Mouse (Mus musculus) spleen, adult 2 months (tissue): ENCODE measurements around the gene Dtd1. TPM values are rescaled to one million over a fixed set of nuclear protein-coding genes. Genes with fewer than 3 reads are reported as not detected.

Experiments
- DNase-seq, 2 experiments: peaks; one replicate each; pipeline versions ENCODE4 v3.0.0 to v3.0.0-alpha.2; 2012 to 2021; ENCODE audit warnings: low spot score in 2 of 2, low read depth in 1 of 2
- H3K27ac ChIP-seq: fragments of 200-500 bp; 2 replicates; pipeline ENCODE4 v1.5.1; 2012; ENCODE audit warnings: low read length, inconsistent platforms; ENCODE audit not compliant: insufficient read depth
- H3K27me3 ChIP-seq: fragments of 200-500 bp; 2 replicates; pipeline ENCODE4 v1.6.1; 2012; ENCODE audit warnings: mild to moderate bottlenecking, moderate library complexity, low read length, inconsistent platforms; ENCODE audit not compliant: control insufficient read depth, insufficient read depth
- H3K36me3 ChIP-seq: fragments of 200-500 bp; 2 replicates; pipeline ENCODE4 v1.6.1; 2012; ENCODE audit warnings: mild to moderate bottlenecking, low read length, inconsistent platforms; ENCODE audit not compliant: control insufficient read depth, insufficient read depth
- H3K4me1 ChIP-seq: fragments of 200-500 bp; 2 replicates; pipeline ENCODE4 v1.6.1; 2011; ENCODE audit warnings: inconsistent platforms; ENCODE audit not compliant: control insufficient read depth, insufficient read depth, insufficient read length
- H3K4me3 ChIP-seq: fragments of 200-500 bp; 2 replicates; pipeline ENCODE4 v1.5.1; 2011; ENCODE audit warnings: mild to moderate bottlenecking, inconsistent platforms; ENCODE audit not compliant: insufficient read depth, insufficient read length; ENCODE audit errors: extremely low read depth
- CTCF ChIP-seq: fragments of 200-500 bp; IDR thresholded peaks from 2 replicates; pipeline ENCODE4 v1.5.1; 2011; ENCODE audit warnings: mild to moderate bottlenecking, inconsistent platforms; ENCODE audit not compliant: insufficient read depth, insufficient read length, insufficient replicate concordance; ENCODE audit errors: extremely low read depth
- POLR2A ChIP-seq: fragments of 200-500 bp; IDR thresholded peaks from 2 replicates; pipeline ENCODE4 v1.6.1; 2011; ENCODE audit warnings: low read depth, low read length, inconsistent platforms
- WGBS: fragments of 180-500 bp; shearing (Covaris S2); methylation state at CpG from one replicate; pipeline ENCODE4 v1.1.7; 2018; 5-methylcytosine and 5-hydroxymethylcytosine counted together
- polyA plus RNA-seq: library from polyadenylated mRNA; depleted of rRNA; stranded (reverse); fragments of >200 nt; gene quantifications from 2 replicates; pipeline ENCODE4 v1.2.3, GENCODE M21; 2012; rRNA removed

Gene Dtd1
- polyA plus RNA-seq, 1 experiment: 7.4 TPM

- 87% methylated on average over 6 of the region's 6 CpGs for WGBS
- Histone ChIP-seq H3K4me1 (no peaks in the 10 kb centered on the region), H3K36me3 (no peaks in the 10 kb centered on the region), H3K27ac (no peak overlapping the region), H3K4me3 (no peak overlapping the region), H3K27me3 (no peaks in the 10 kb centered on the region)
- TF ChIP-seq CTCF: no peak
- no peak for DNase-seq
Observed at GRCm38 (mm10) chr2:144783831-144784230, 184.1 kb downstream of the Dtd1 start.

- TF ChIP-seq CTCF (no peak), POLR2A (no peak)
- 77% methylated on average over 14 of the region's 14 CpGs for WGBS
- no peak overlapping the region for H3K4me3 ChIP-seq
- no peaks in the 10 kb centered on the region for H3K4me1 ChIP-seq
- H3K27ac ChIP-seq: no peak overlapping the region
- DNase-seq: no peak
- no peaks in the 10 kb centered on the region for H3K36me3 ChIP-seq
- no peaks in the 10 kb centered on the region for H3K27me3 ChIP-seq
Observed at GRCm38 (mm10) chr2:144791671-144792294, 192.1 kb downstream of the Dtd1 start.

GRCm38 (mm10) chr2:144797515-144797914 is 197.8 kb downstream of the Dtd1 start:
- Histone ChIP-seq H3K27me3 (no peaks in the 10 kb centered on the region), H3K36me3 (no peaks in the 10 kb centered on the region), H3K27ac (no peak overlapping the region), H3K4me3 (no peak overlapping the region), H3K4me1 (no peaks in the 10 kb centered on the region)
- no peak for DNase-seq
- no peak for TF ChIP-seq POLR2A
- TF ChIP-seq CTCF: no peak
- WGBS: 75% methylated on average over 8 of the region's 8 CpGs

- no peak overlapping the region for H3K27ac ChIP-seq
- 76% methylated on average over 15 of the region's 15 CpGs for WGBS
- no peaks in the 10 kb centered on the region for H3K27me3 ChIP-seq
- H3K4me1 ChIP-seq: no peaks in the 10 kb centered on the region
- TF ChIP-seq CTCF: no peak
- no peak for TF ChIP-seq POLR2A
- no peaks in the 10 kb centered on the region for H3K36me3 ChIP-seq
- H3K4me3 ChIP-seq: no peak overlapping the region
- DNase-seq: no peak
Observed at GRCm38 (mm10) chr2:144807766-144808754, 208.4 kb downstream of the Dtd1 start.

Other genes with a start within 250 kb of the Dtd1 start
- 19.0 and 20.3 TPM in 2 replicates for gene Kat14, start 230.9 kb upstream of the Dtd1 start, polyA plus RNA-seq
- not detected in 2 replicates for gene Pet117, start 230.9 kb upstream of the Dtd1 start, polyA plus RNA-seq
- 0.12 TPM in 2 replicates for gene Dzank1, start 72.5 kb upstream of the Dtd1 start, polyA plus RNA-seq
- 4.0 and 4.8 TPM in 2 replicates for gene Polr3f, start 72.2 kb upstream of the Dtd1 start, polyA plus RNA-seq
- 3.1 and 3.3 TPM in 2 replicates for gene Rbbp9, start 49.0 kb upstream of the Dtd1 start, polyA plus RNA-seq
- gene Sec23b, start 43.7 kb upstream of the Dtd1 start, polyA plus RNA-seq: 26.5 and 26.8 TPM in 2 replicates
- gene Smim26, start 5.8 kb upstream of the Dtd1 start, polyA plus RNA-seq: 0.77 and 0.89 TPM in 2 replicates
- not detected in 2 replicates for gene Scp2d1, start 223.8 kb downstream of the Dtd1 start, polyA plus RNA-seq